Mouse (Mus musculus): ENCODE measurements around the gene Gldn. TPM values are rescaled to one million over a fixed set of nuclear protein-coding genes. Genes with fewer than 3 reads are reported as not detected.

Gldn gene
- 0.36 and 0.53 TPM in 2 replicates for polyA plus RNA-seq (2012; rRNA removed)

GRCm38 (mm10) chr9:54286331-54286987 lies at the start of gene Gldn:
TSS of gene Gldn (plus strand) at chr9:54286486.

GRCm38 (mm10) chr9:54268010-54268409 lies 18.3 kb upstream of the Gldn start, which contains the start of gene Cyp19a1:
TSS of gene Cyp19a1 (minus strand) at chr9:54268110.

Other genes starting within 250 kb of the Gldn start
- 1.1 and 1.2 TPM in 2 replicates for gene Tnfaip8l3, start 218.1 kb upstream of the Gldn start, polyA plus RNA-seq (2012; rRNA removed)
- gene Cyp19a1, start 18.4 kb upstream of the Gldn start, polyA plus RNA-seq (2012; rRNA removed), result 0.23 and 0.40 TPM in 2 replicates
- gene Dmxl2, start 215.1 kb downstream of the Gldn start, polyA plus RNA-seq (2012; rRNA removed), result 71.9 and 80.5 TPM in 2 replicates